Mouse (Mus musculus) spleen, adult 2 months (tissue): ENCODE data around the gene Rad1. TPM values are rescaled to one million over a fixed set of nuclear protein-coding genes. Genes with fewer than 3 reads are reported as not detected.
"Not testable (repeated sequence)": the region's sequence is repeated elsewhere in the genome, so short reads cannot be mapped to it uniquely, and the experiment has no call there.

Source experiments
- DNase-seq, 2 experiments: peaks; one replicate each; pipeline versions ENCODE4 v3.0.0 to v3.0.0-alpha.2; 2012 to 2021; ENCODE audit warnings: low spot score in 2 of 2, low read depth in 1 of 2
- H3K27ac ChIP-seq: fragments of 200-500 bp; 2 replicates; pipeline ENCODE4 v1.5.1; 2012; ENCODE audit warnings: low read length, inconsistent platforms; ENCODE audit not compliant: insufficient read depth
- H3K27me3 ChIP-seq: fragments of 200-500 bp; 2 replicates; pipeline ENCODE4 v1.6.1; 2012; ENCODE audit warnings: mild to moderate bottlenecking, moderate library complexity, low read length, inconsistent platforms; ENCODE audit not compliant: control insufficient read depth, insufficient read depth
- H3K36me3 ChIP-seq: fragments of 200-500 bp; 2 replicates; pipeline ENCODE4 v1.6.1; 2012; ENCODE audit warnings: mild to moderate bottlenecking, low read length, inconsistent platforms; ENCODE audit not compliant: control insufficient read depth, insufficient read depth
- H3K4me1 ChIP-seq: fragments of 200-500 bp; 2 replicates; pipeline ENCODE4 v1.6.1; 2011; ENCODE audit warnings: inconsistent platforms; ENCODE audit not compliant: control insufficient read depth, insufficient read depth, insufficient read length
- H3K4me3 ChIP-seq: fragments of 200-500 bp; 2 replicates; pipeline ENCODE4 v1.5.1; 2011; ENCODE audit warnings: mild to moderate bottlenecking, inconsistent platforms; ENCODE audit not compliant: insufficient read depth, insufficient read length; ENCODE audit errors: extremely low read depth
- CTCF ChIP-seq: fragments of 200-500 bp; IDR thresholded peaks from 2 replicates; pipeline ENCODE4 v1.5.1; 2011; ENCODE audit warnings: mild to moderate bottlenecking, inconsistent platforms; ENCODE audit not compliant: insufficient read depth, insufficient read length, insufficient replicate concordance; ENCODE audit errors: extremely low read depth
- POLR2A ChIP-seq: fragments of 200-500 bp; IDR thresholded peaks from 2 replicates; pipeline ENCODE4 v1.6.1; 2011; ENCODE audit warnings: low read depth, low read length, inconsistent platforms
- WGBS: fragments of 180-500 bp; shearing (Covaris S2); methylation state at CpG from one replicate; pipeline ENCODE4 v1.1.7; 2018; 5-methylcytosine and 5-hydroxymethylcytosine counted together
- polyA plus RNA-seq: library from polyadenylated mRNA; depleted of rRNA; stranded (reverse); fragments of >200 nt; gene quantifications from 2 replicates; pipeline ENCODE4 v1.2.3, GENCODE M21; 2012

Gene Rad1
- polyA plus RNA-seq, 1 experiment, result 7.7 TPM

GRCm38 (mm10) chr15:10506099-10506498 lies 20.3 kb downstream of the Rad1 start:
- Histone ChIP-seq H3K4me1 (no peaks in the 10 kb centered on the region), H3K27ac (no peak overlapping the region), H3K4me3 (no peak overlapping the region), H3K36me3 (no peaks in the 10 kb centered on the region), H3K27me3 (no peaks in the 10 kb centered on the region)
- no peak for DNase-seq
- WGBS, result 81% methylated on average over 11 of the region's 11 CpGs
- TF ChIP-seq POLR2A (no peak), CTCF (no peak)

GRCm38 (mm10) chr15:10515166-10515565 lies 29.3 kb downstream of the Rad1 start:
- no peak for DNase-seq
- no peak overlapping the region for H3K4me3 ChIP-seq
- H3K4me1 ChIP-seq, result no peaks in the 10 kb centered on the region
- no peak for TF ChIP-seq CTCF
- TF ChIP-seq POLR2A, result no peak
- H3K36me3 ChIP-seq, result no peaks in the 10 kb centered on the region
- H3K27ac ChIP-seq, result no peak overlapping the region
- WGBS, result 91% methylated on average over 7 of the region's 7 CpGs
- no peaks in the 10 kb centered on the region for H3K27me3 ChIP-seq

- H3K4me3 ChIP-seq, result no peak overlapping the region
- H3K27ac ChIP-seq, result no peak overlapping the region
- no peak for DNase-seq
- WGBS, result 75% methylated on average over 1 of the region's 1 CpGs
- TF ChIP-seq POLR2A (no peak), CTCF (no peak)
- no peaks in the 10 kb centered on the region for H3K36me3 ChIP-seq
- no peaks in the 10 kb centered on the region; the same call in 1 of the 2 replicates for H3K27me3 ChIP-seq
- no peaks in the 10 kb centered on the region for H3K4me1 ChIP-seq
Measured at GRCm38 (mm10) chr15:10525896-10526295, 40.1 kb downstream of the Rad1 start.

GRCm38 (mm10) chr15:10531352-10531751 lies 45.5 kb downstream of the Rad1 start:
- Histone ChIP-seq H3K27ac (no peak overlapping the region), H3K4me3 (no peak overlapping the region), H3K36me3 (no peaks in the 10 kb centered on the region), H3K4me1 (no peaks in the 10 kb centered on the region), H3K27me3 (no peaks in the 10 kb centered on the region)
- TF ChIP-seq POLR2A, result no peak
- no peak for TF ChIP-seq CTCF
- WGBS, result 89% methylated on average over 4 of the region's 4 CpGs
- DNase-seq, result no peak

GRCm38 (mm10) chr15:10533361-10533760 lies 47.5 kb downstream of the Rad1 start:
- WGBS, result 93% methylated on average over 10 of the region's 10 CpGs
- not testable (repeated sequence) for DNase-seq, H3K27me3 ChIP-seq, H3K27ac ChIP-seq, H3K36me3 ChIP-seq, H3K4me3 ChIP-seq, H3K4me1 ChIP-seq

- Histone ChIP-seq H3K27me3 (no peaks in the 10 kb centered on the region), H3K36me3 (no peaks in the 10 kb centered on the region), H3K4me1 (no peaks in the 10 kb centered on the region), H3K27ac (no peak overlapping the region), H3K4me3 (no peak overlapping the region)
- no peak for TF ChIP-seq POLR2A
- no peak for TF ChIP-seq CTCF
- 80% methylated on average over 5 of the region's 5 CpGs for whole genome bisulfite sequencing
- no peak for DNase-seq
Measured at GRCm38 (mm10) chr15:10534591-10534990, 48.8 kb downstream of the Rad1 start.

GRCm38 (mm10) chr15:10535969-10536368 lies 50.2 kb downstream of the Rad1 start:
- H3K27ac ChIP-seq, result no peak overlapping the region
- TF ChIP-seq POLR2A, result no peak
- TF ChIP-seq CTCF, result no peak
- 88% methylated on average over 7 of the region's 7 CpGs for WGBS
- H3K27me3 ChIP-seq, result no peaks in the 10 kb centered on the region
- H3K4me3 ChIP-seq, result no peak overlapping the region
- no peaks in the 10 kb centered on the region for H3K36me3 ChIP-seq
- H3K4me1 ChIP-seq, result no peaks in the 10 kb centered on the region
- no peak for DNase-seq
